Mouse (Mus musculus): ENCODE measurements around the gene Cyb5r3. TPM values are rescaled to one million over a fixed set of nuclear protein-coding genes. Genes with fewer than 3 reads are reported as not detected.

The Cyb5r3 gene
- total RNA-seq (2021): 349 and 393 TPM in 2 replicates
- long read RNA-seq, transcript Cyb5r3-201 (9 exons, 2,422 nt): major isoform, 185 of 241 reads
- long read RNA-seq, partial matches to known transcripts: 51 of 241 reads
- long read RNA-seq, other reads (novel, unspliced or antisense): 3 of 241 reads

- DNase-seq: no peak
Observed at GRCm38 (mm10) chr15:83172492-83173429, at the start of gene Cyb5r3. TSS of gene Cyb5r3 (minus strand) at chr15:83172592.

- no peak for DNase-seq
Observed at GRCm38 (mm10) chr15:83221721-83222120, 49.3 kb upstream of the Cyb5r3 start.

GRCm38 (mm10) chr15:83220368-83221013 lies 48.1 kb upstream of the Cyb5r3 start:
- no peak for DNase-seq

GRCm38 (mm10) chr15:83215322-83216216 lies 43.2 kb upstream of the Cyb5r3 start:
- no peak for DNase-seq

GRCm38 (mm10) chr15:83210229-83210628 lies 37.8 kb upstream of the Cyb5r3 start:
- DNase-seq: peak; percentile 66

- no peak for DNase-seq
Observed at GRCm38 (mm10) chr15:83209719-83210118, 37.3 kb upstream of the Cyb5r3 start.

- DNase-seq: no peak
Observed at GRCm38 (mm10) chr15:83209092-83209695, 36.8 kb upstream of the Cyb5r3 start.

GRCm38 (mm10) chr15:83204731-83205451 lies 32.5 kb upstream of the Cyb5r3 start:
- DNase-seq: no peak

GRCm38 (mm10) chr15:83202412-83202811 lies 30.0 kb upstream of the Cyb5r3 start:
- DNase-seq: no peak

- no peak for DNase-seq
Observed at GRCm38 (mm10) chr15:83193413-83193812, 21.0 kb upstream of the Cyb5r3 start.

GRCm38 (mm10) chr15:83182351-83182750 lies 10.0 kb upstream of the Cyb5r3 start:
- DNase-seq: no peak

GRCm38 (mm10) chr15:83181800-83182330 lies 9.5 kb upstream of the Cyb5r3 start:
- DNase-seq: no peak

GRCm38 (mm10) chr15:83180004-83180403 lies 7.6 kb upstream of the Cyb5r3 start:
- no peak for DNase-seq

GRCm38 (mm10) chr15:83176653-83177052 lies 4.3 kb upstream of the Cyb5r3 start:
- DNase-seq: no peak

GRCm38 (mm10) chr15:83173914-83174884 lies 1.8 kb upstream of the Cyb5r3 start:
- DNase-seq: no peak

GRCm38 (mm10) chr15:83171712-83172481 lies 495 bp downstream of the Cyb5r3 start:
- peak; percentile 95 for DNase-seq

- DNase-seq: peak; percentile 62
Observed at GRCm38 (mm10) chr15:83170956-83171659, 1.3 kb downstream of the Cyb5r3 start.
